Mouse (Mus musculus): ENCODE measurements at regions not wholly inside any gene's neighbourhood (a gene's known extent, or its start where the extent isn't known, plus 50 kb on each side); places are given as distances from the start of the nearest gene placed in this dataset.

- no peak for DNase-seq
These were observed 106.3 kb downstream of the Cysltr2 start for GRCm38 (mm10) chr14:72942571-72942970.

GRCm38 (mm10) chr14:72939067-72939393, 109.9 kb downstream of the Cysltr2 start:
- DNase-seq: no peak

- DNase-seq: no peak
These were observed 110.4 kb downstream of the Cysltr2 start for GRCm38 (mm10) chr14:72938382-72939066.

GRCm38 (mm10) chr14:72933598-72933997, 115.3 kb downstream of the Cysltr2 start:
- DNase-seq: no peak

GRCm38 (mm10) chr14:72932296-72932695, 116.6 kb downstream of the Cysltr2 start:
- DNase-seq: no peak

GRCm38 (mm10) chr14:72901171-72901926, 147.6 kb downstream of the Cysltr2 start:
- DNase-seq: no peak

- DNase-seq: no peak
These were observed 149.3 kb downstream of the Cysltr2 start for GRCm38 (mm10) chr14:72899630-72900029.

GRCm38 (mm10) chr14:72892316-72892715, 156.6 kb downstream of the Cysltr2 start:
- no peak for DNase-seq

GRCm38 (mm10) chr14:72889663-72890062, 159.3 kb downstream of the Cysltr2 start:
- DNase-seq: no peak

GRCm38 (mm10) chr14:72887470-72888071, 161.3 kb downstream of the Cysltr2 start:
- DNase-seq: no peak

- no peak for DNase-seq
These were observed 162.0 kb downstream of the Cysltr2 start for GRCm38 (mm10) chr14:72886935-72887369.

- no peak for DNase-seq
These were observed 163.1 kb downstream of the Cysltr2 start for GRCm38 (mm10) chr14:72885824-72886223.

- DNase-seq: no peak
These were observed 164.4 kb downstream of the Cysltr2 start for GRCm38 (mm10) chr14:72884561-72884960.

- DNase-seq: no peak
These were observed 167.3 kb upstream of the Fndc3a start for GRCm38 (mm10) chr14:72877132-72877531.

GRCm38 (mm10) chr14:72873494-72873893, 163.7 kb upstream of the Fndc3a start:
- no peak for DNase-seq

- DNase-seq: no peak
These were observed 159.5 kb upstream of the Fndc3a start for GRCm38 (mm10) chr14:72869188-72869749.

GRCm38 (mm10) chr14:72866896-72867295, 157.1 kb upstream of the Fndc3a start:
- peak; percentile 35 for DNase-seq

- DNase-seq: no peak
These were observed 155.7 kb upstream of the Fndc3a start for GRCm38 (mm10) chr14:72865531-72865930.

GRCm38 (mm10) chr14:72864792-72865191, 155.0 kb upstream of the Fndc3a start:
- DNase-seq: no peak

GRCm38 (mm10) chr14:72864130-72864529, 154.3 kb upstream of the Fndc3a start:
- DNase-seq: no peak

GRCm38 (mm10) chr14:72862806-72863526, 153.2 kb upstream of the Fndc3a start:
- no peak for DNase-seq

GRCm38 (mm10) chr14:72854226-72854625, 144.4 kb upstream of the Fndc3a start:
- no peak for DNase-seq

GRCm38 (mm10) chr14:72853104-72853503, 143.3 kb upstream of the Fndc3a start:
- no peak for DNase-seq

All from kidney, adult 11 months (tissue).